Mouse (Mus musculus) midbrain, embryonic 15.5 days (tissue): ENCODE measurements around the gene Plxnb1. TPM values are rescaled to one million over a fixed set of nuclear protein-coding genes. Genes with fewer than 3 reads are reported as not detected.

Experiments
- ATAC-seq: fragments of 200-750 bp; cut with Nextera tagmentation; replicated peaks from 2 replicates; pipeline ENCODE4 v1.8.0; 2017; ENCODE audit warnings: moderate TSS enrichment
- H3K27ac ChIP-seq: fragments of 300-500 bp; sonication (generic); 2 replicates; pipeline ENCODE4 v1.5.1; 2015; ENCODE audit warnings: mild to moderate bottlenecking, inconsistent platforms
- H3K27me3 ChIP-seq: fragments of 300-500 bp; sonication (generic); replicated peaks from 2 replicates; pipeline ENCODE4 v1.6.1; 2015; ENCODE audit warnings: inconsistent platforms
- H3K36me3 ChIP-seq: fragments of 300-500 bp; sonication (generic); replicated peaks from 2 replicates; pipeline ENCODE4 v1.6.1; 2015; ENCODE audit warnings: inconsistent platforms
- H3K4me1 ChIP-seq: fragments of 300-500 bp; sonication (generic); 2 replicates; pipeline ENCODE4 v1.6.1; 2015; ENCODE audit warnings: inconsistent platforms
- H3K4me2 ChIP-seq: fragments of 300-500 bp; sonication (generic); 2 replicates; pipeline ENCODE4 v1.6.1; 2015; ENCODE audit warnings: inconsistent platforms, mild to moderate bottlenecking, moderate library complexity
- H3K4me3 ChIP-seq: fragments of 300-500 bp; sonication (generic); 2 replicates; pipeline ENCODE4 v1.5.1; 2015; ENCODE audit warnings: mild to moderate bottlenecking, inconsistent platforms
- H3K9ac ChIP-seq: fragments of 300-500 bp; sonication (generic); 2 replicates; pipeline ENCODE4 v1.6.1; 2015; ENCODE audit warnings: mild to moderate bottlenecking, inconsistent platforms
- H3K9me3 ChIP-seq: fragments of 300-500 bp; sonication (generic); 2 replicates; pipeline ENCODE4 v1.6.1; 2016; ENCODE audit warnings: inconsistent platforms
- WGBS: fragments of 180-500 bp; shearing (Covaris S2); methylation state at CpG from one replicate; pipeline ENCODE4 v1.1.7; 2015; ENCODE audit warnings: mixed read lengths; 5-methylcytosine and 5-hydroxymethylcytosine counted together
- polyA plus RNA-seq: library from polyadenylated mRNA; unstranded; fragments of >200 nt; fragmentation: Nextera tagmentation; extraction: Ambion mirVana; gene quantifications from 2 replicates; pipeline ENCODE4 v1.2.1, GENCODE M21; 2015

Plxnb1 gene
- polyA plus RNA-seq, 1 experiment from 2014 or later = 27.3 TPM

DNA sequence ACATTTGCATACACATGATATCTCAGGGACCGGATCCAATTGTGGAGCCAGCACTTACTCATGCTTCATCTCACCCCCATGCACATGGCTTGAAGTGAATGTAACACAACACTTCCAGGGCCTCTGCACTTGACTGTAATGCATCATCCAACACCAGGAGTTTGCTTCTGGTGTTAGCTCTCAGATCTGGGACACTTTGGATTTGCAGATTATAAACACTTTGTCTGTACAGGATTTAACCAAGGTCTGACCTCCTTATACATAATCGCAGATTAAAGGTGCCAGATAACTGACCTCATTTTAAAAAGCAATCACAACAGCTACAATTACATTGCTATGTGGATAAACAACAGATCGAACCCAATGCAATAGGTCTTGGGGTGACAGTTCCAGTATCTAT lies 14.7 kb upstream of the Plxnb1 start:
- 97% methylated on average over 3 of the region's 3 CpGs for WGBS
- H3K4me2 ChIP-seq = no peak overlapping the region
- no peak overlapping the region for H3K9ac ChIP-seq
- H3K27ac ChIP-seq = no peak overlapping the region
- no peak for ATAC-seq
- peaks cover 14% of the 10 kb centered on the region for H3K36me3 ChIP-seq
- no peaks in the 10 kb centered on the region for H3K27me3 ChIP-seq
- H3K9me3 ChIP-seq = no peaks in the 10 kb centered on the region
- H3K4me1 ChIP-seq = peaks cover 26% of the 10 kb centered on the region
- no peak overlapping the region for H3K4me3 ChIP-seq

DNA sequence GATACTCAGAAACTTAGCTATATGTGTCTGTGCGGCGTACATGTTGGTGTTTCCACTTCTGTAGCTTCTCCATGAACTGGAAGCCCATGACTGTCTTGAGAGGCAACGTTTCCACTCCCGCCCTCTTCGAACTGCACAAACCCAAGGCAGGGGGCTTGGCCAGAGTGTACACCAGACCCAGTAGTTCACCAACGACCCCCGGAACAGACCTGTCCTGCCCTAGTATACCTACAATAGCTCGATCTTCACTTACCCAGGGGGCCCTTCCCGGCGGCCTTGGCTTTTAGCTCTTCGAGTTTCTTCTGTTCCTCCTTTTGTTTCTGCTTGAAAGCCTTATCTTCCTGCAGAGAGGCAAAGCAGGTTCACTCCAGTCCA lies 13.5 kb upstream of the Plxnb1 start:
- peak overlapping the region; percentile 81 for H3K4me3 ChIP-seq
- H3K4me1 ChIP-seq = peaks cover 26% of the 10 kb centered on the region
- peak overlapping the region; percentile 79 for H3K4me2 ChIP-seq
- 6% methylated on average over 11 of the region's 11 CpGs for WGBS
- H3K9me3 ChIP-seq = no peaks in the 10 kb centered on the region
- peak overlapping the region; percentile 74 for H3K27ac ChIP-seq
- H3K9ac ChIP-seq = peak overlapping the region; percentile 91
- H3K27me3 ChIP-seq = no peaks in the 10 kb centered on the region
- peak; percentile 44 for ATAC-seq
- H3K36me3 ChIP-seq = peaks cover 14% of the 10 kb centered on the region

DNA sequence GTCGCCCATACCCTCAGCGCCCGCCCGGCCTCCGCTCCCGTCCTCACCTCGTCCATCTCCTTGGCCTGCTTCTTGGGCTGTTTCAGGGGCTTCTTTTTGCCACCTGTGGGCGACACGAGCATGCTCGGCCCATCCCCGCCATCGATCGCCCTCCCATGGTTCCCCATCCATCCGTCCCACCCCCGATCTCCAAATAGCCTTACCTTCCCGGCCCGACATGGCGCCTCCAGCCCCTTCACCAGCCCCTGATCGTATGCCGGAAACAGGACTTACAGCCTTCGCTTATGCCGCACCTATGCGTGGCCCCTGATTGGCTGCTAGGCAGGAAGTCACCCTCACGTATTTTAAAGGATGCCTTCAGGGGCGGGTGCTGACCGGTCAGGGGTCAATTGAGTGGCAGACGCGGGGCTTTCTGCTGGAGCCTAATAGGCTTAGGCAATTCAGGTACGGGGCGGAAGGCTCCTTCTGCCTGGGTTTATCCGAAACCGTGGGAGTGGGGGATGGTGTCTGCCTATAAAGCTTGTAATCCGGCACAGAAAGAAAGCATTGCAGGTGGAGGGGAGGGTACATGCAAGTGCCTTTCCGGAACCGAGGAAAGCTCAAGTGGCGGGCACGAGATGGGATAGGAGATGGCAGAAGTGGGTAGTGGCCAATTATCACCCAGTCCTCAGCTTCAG lies 12.9 kb upstream of the Plxnb1 start, which contains the start of the genes Ccdc51 and Tma7:
TSS of gene Ccdc51 (plus strand) at position 370 of the 677 bp plus-strand sequence.
TSS of gene Tma7 (minus strand) at position 464 of the 677 bp plus-strand sequence.
- peak within 1 kb of the TSS; percentile 74 for H3K27ac ChIP-seq
- peak within 1 kb of the TSS; percentile 91 for H3K9ac ChIP-seq
- peak; percentile 98 for ATAC-seq
- peak within 1 kb of the TSS; percentile 81 for H3K4me3 ChIP-seq
- H3K4me2 ChIP-seq = peak within 1 kb of the TSS; percentile 79
- peaks cover 14% of the 10 kb centered on the region for H3K36me3 ChIP-seq
- no peaks in the 10 kb centered on the region for H3K9me3 ChIP-seq
- H3K27me3 ChIP-seq = no peaks in the 10 kb centered on the region
- H3K4me1 ChIP-seq = peaks cover 26% of the 10 kb centered on the region
- under 1% methylated on average over 37 of the region's 37 CpGs for WGBS

DNA sequence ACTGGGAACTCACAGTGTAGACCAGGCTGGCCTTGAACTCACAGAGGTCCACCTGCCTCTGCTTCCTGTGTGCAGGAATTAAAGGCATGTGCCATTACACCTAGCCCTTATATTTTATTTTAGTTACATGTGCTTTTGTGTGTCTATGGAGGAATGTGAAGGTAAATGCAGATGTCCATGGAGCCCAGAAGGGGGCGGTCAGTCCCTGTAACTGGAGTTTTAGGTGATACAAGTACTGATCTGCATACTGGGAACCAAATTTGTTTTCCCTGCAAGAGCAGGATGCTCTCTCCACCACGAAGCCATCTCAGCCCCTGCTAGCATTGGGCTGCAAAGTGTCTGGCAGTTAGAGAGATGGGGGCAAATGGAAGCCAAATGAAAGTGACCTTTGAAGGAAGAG lies 10.3 kb upstream of the Plxnb1 start:
- ATAC-seq = no peak
- Histone ChIP-seq H3K4me1 (peaks cover 26% of the 10 kb centered on the region), H3K9ac (no peak overlapping the region), H3K36me3 (peaks cover 5% of the 10 kb centered on the region), H3K27ac (no peak overlapping the region), H3K4me2 (no peak overlapping the region), H3K9me3 (no peaks in the 10 kb centered on the region), H3K4me3 (no peak overlapping the region), H3K27me3 (no peaks in the 10 kb centered on the region)
- WGBS = 15% methylated on average over 2 of the region's 2 CpGs

DNA sequence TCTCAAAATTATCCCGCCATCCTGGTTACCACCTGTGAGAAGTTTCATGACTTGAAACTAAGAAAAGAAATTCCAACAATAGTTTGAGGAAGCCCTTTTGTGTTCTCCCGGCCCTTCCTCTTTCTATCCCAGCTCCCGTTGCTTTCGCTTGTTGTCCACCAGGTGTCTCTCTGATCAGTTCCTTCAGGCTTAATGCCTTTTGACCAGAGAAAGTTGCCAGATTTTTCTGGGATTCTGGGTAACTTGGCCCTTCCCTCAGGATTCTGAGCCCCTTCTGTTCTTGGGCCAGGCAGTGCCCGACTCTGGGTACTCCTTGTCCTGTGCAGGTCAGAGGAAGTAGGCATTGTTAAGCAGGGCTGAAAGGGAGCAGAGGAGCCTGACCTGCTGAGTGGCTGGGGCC lies 7.2 kb upstream of the Plxnb1 start:
- WGBS = 7% methylated on average over 5 of the region's 5 CpGs
- no peak for ATAC-seq

DNA sequence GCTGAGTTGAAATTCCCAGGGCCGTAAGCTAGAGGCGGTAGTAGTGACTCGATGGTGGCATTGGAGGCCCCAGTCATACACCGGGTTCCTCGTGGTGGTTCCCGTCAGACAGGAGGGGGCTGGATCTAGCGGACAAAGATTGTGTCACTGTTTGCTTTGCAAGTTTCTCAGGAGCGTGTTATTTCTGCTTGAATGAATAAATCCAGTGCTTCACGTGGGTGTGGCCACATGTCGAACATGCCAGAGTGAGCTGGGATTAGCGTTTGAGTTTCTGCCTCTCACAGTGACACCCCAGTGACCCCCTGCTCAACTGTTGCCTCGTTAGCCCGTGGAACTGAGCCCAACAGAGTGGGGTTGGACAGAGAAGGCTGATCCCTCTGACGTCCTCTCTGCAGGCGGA lies 4.7 kb upstream of the Plxnb1 start:
- 48% methylated on average over 15 of the region's 15 CpGs for WGBS
- no peak for ATAC-seq

More for the DNA sequence above, 7.2 kb upstream of the Plxnb1 start:
- Histone ChIP-seq H3K27me3 (no peaks in the 10 kb centered on the region), H3K4me1 (peaks cover 8% of the 10 kb centered on the region), H3K36me3 (no peaks in the 10 kb centered on the region; the same call in 1 of the 2 replicates), H3K9me3 (no peaks in the 10 kb centered on the region), H3K4me3 (no peak overlapping the region), H3K27ac (no peak overlapping the region), H3K4me2 (no peak overlapping the region), H3K9ac (no peak overlapping the region)

DNA sequence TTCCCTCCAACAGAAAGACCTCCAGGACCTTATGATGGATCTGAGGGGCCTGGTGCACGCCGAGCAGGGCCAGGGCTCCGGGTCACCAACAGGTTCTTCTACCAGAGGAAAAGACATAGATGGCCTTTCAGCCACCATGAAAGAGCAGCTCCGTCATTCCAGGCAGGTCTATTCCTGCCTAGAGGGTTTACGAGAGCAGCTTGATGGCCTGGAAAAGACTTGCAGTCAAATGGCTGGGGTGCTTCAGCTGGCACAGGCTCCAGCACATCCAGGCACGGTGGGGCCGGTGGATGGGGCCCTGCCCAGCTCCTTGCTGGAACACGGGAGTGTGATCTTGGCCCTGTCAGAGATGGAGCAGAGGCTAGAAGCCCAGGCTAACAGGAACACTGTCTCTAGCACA lies 3.4 kb upstream of the Plxnb1 start:
- no peak for ATAC-seq

More for the DNA sequence above, 4.7 kb upstream of the Plxnb1 start:
- H3K27ac ChIP-seq = no peak overlapping the region
- H3K4me3 ChIP-seq = no peak overlapping the region
- peaks cover 12% of the 10 kb centered on the region for H3K4me1 ChIP-seq
- H3K9ac ChIP-seq = no peak overlapping the region
- H3K36me3 ChIP-seq = no peaks in the 10 kb centered on the region; the same call in 1 of the 2 replicates
- no peaks in the 10 kb centered on the region for H3K9me3 ChIP-seq
- no peak overlapping the region for H3K4me2 ChIP-seq
- no peaks in the 10 kb centered on the region for H3K27me3 ChIP-seq

DNA sequence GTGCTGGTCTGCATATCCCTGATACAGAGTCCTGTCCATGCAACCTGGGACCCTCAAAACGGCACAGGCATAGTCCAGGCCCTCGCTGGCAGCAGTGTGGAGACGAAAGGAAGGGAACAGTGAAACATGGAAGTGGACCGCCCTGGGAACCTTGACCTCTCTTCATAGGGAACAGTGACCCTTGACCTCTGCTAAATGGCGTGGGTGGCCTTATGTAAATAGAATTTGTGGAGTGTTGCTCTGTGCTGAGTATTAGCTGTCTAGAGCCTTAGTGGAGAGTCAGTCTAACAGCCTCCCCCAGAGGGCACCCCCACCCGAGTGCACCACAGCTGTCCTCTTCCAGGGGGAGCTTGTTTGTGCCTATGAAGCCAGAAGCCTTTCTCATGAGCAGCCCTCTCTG lies 2.4 kb upstream of the Plxnb1 start:
- Histone ChIP-seq H3K9ac (no peak overlapping the region), H3K4me1 (peaks cover 30% of the 10 kb centered on the region), H3K4me3 (no peak overlapping the region), H3K36me3 (no peaks in the 10 kb centered on the region; the same call in 1 of the 2 replicates), H3K9me3 (no peaks in the 10 kb centered on the region), H3K27ac (no peak overlapping the region), H3K27me3 (no peaks in the 10 kb centered on the region), H3K4me2 (no peak overlapping the region)
- WGBS = 38% methylated on average over 6 of the region's 6 CpGs
- no peak for ATAC-seq

More for the DNA sequence above, 3.4 kb upstream of the Plxnb1 start:
- no peak overlapping the region for H3K4me2 ChIP-seq
- no peak overlapping the region for H3K9ac ChIP-seq
- no peak overlapping the region for H3K27ac ChIP-seq
- no peaks in the 10 kb centered on the region; the same call in 1 of the 2 replicates for H3K36me3 ChIP-seq
- WGBS = 90% methylated on average over 8 of the region's 8 CpGs
- H3K4me1 ChIP-seq = peaks cover 20% of the 10 kb centered on the region
- H3K4me3 ChIP-seq = no peak overlapping the region
- H3K9me3 ChIP-seq = no peaks in the 10 kb centered on the region
- H3K27me3 ChIP-seq = no peaks in the 10 kb centered on the region

DNA sequence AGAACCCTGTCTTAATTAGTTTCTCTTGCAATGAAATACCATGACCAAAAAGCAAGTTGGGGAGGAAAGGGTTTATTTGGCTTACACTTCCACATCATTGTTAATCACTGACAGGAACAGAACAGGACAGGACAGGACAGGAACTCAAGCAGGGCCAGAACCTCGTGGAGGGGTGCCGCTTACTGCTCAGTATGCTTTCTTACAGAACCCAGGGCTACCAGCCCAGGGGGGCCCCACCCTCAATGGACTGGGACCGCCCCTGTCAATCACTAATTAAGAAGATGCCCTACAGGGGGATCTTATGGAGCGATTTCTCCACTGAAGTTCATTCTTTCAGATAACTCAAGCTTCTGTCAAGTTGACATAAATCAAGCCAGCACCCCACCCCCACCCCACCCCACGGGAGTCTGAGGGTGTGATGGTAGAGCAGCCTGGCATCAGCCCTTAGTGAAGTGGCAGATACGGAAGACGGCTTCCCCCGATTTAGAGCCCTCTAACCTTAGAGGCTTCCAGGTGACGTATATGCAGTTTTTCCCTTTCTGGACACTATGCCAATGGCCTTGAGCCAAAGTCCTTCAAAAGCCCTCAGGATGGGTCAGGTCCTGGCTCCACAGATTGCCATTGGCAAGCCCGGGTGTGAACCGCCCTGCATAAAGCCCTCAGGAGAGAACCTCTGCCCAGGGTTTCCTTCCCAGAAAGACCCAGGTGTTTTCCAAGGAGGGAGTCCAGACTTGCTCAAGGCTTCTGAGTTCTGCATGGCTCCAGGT lies 1.2 kb upstream of the Plxnb1 start:
- no peak for ATAC-seq
- H3K9ac ChIP-seq = peak overlapping the region; percentile 87
- 20% methylated on average over 11 of the region's 11 CpGs for WGBS
- H3K27me3 ChIP-seq = no peaks in the 10 kb centered on the region
- H3K36me3 ChIP-seq = no peaks in the 10 kb centered on the region; the same call in 1 of the 2 replicates
- H3K4me1 ChIP-seq = peaks cover 42% of the 10 kb centered on the region
- H3K27ac ChIP-seq = peak overlapping the region; percentile 99
- no peaks in the 10 kb centered on the region for H3K9me3 ChIP-seq
- H3K4me3 ChIP-seq = peak overlapping the region; percentile 83
- H3K4me2 ChIP-seq = peak overlapping the region; percentile 85

DNA sequence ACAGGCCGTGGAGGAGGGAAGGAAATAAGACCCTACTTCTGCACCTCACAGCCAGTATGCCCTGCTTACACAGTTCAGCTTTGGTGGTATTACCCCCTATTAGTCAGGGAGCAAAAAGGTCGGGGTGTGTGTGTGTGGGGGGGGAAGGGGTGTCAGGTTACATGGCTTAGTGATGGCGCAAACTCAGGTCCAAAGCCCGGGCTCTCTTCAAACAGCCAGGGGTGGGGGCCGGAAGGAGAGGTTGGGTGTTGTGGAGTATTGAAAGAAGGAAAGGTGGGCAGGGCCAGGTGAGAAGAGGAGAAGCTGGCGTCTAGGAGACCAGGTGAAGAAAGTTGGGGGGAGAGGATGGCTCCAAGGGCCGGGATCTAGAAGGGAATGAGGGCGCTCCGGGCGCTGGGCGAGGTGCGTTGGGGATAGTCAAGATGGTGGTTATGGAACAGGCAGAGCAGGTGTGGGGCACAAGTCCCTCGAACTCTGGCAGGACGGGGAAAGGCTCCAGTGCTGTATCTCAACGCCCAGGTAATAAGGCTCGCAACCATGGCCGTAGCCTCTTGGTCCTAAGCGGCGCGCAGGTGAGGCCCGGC lies 544 bp upstream of the Plxnb1 start:
- under 1% methylated on average over 21 of the region's 21 CpGs for WGBS
- ATAC-seq = peak; percentile 2
- peaks cover 48% of the 10 kb centered on the region for H3K4me1 ChIP-seq

DNA sequence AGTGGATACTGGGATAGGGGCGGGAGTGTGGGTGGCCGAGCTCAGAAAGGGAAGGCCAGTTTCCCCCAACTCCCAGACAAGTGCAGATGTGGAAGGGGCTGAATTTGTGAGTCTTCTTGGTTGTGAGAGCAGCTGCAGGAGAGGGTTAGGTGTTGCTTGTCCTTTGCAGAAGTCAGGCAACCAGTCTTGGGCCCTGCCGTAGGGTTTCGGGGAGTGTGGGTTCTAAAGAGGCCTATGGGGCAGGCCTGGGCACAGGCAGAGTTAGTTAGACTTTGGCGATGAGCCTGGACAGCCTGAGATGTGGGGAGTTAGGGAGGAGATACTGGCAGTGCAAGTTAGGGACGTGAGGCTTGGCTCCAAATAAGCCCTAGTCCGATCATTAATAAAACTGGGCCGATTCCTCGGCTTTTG lies 1.1 kb downstream of the Plxnb1 start:
- Histone ChIP-seq H3K4me3 (peak overlapping the region; percentile 83), H3K9me3 (no peaks in the 10 kb centered on the region), H3K4me1 (peaks cover 49% of the 10 kb centered on the region), H3K36me3 (peaks cover 2% of the 10 kb centered on the region; the same call in 1 of the 2 replicates), H3K27ac (peak overlapping the region; percentile 99), H3K9ac (peak overlapping the region; percentile 87), H3K27me3 (no peaks in the 10 kb centered on the region), H3K4me2 (peak overlapping the region; percentile 85)
- WGBS = 5% methylated on average over 9 of the region's 9 CpGs
- no peak; the same call in 1 of the 2 replicates for ATAC-seq

More for the DNA sequence above, 544 bp upstream of the Plxnb1 start:
- Histone ChIP-seq H3K27ac (peak overlapping the region; percentile 99), H3K9me3 (no peaks in the 10 kb centered on the region), H3K9ac (peak overlapping the region; percentile 87), H3K36me3 (peaks cover 2% of the 10 kb centered on the region; the same call in 1 of the 2 replicates), H3K27me3 (no peaks in the 10 kb centered on the region), H3K4me3 (peak overlapping the region; percentile 83), H3K4me2 (peak overlapping the region; percentile 85)

DNA sequence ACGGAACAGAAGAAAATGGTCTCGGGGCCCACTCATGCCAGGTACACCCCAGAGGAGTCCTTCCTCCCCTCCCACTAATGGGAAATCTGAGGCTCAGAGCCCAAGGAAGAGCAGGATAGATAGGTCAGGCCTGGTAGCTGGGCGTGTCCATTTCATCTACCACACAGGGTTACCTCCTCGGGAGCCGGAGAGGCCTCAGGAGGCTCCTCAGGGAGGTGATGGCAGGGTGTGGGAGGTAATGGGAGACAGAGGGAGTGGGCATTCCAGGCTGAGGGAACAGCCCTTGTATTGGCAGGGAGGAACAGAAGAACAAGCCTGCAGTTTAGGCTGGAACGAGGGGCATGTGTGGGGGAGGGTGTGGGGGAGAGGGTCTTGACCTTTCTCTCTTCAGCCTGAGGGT lies 1.7 kb downstream of the Plxnb1 start:
- Histone ChIP-seq H3K4me1 (peaks cover 49% of the 10 kb centered on the region), H3K4me2 (peak overlapping the region; percentile 85), H3K36me3 (0 out of 2 replicates have a peak, but pooled peaks cover 2% of the 10 kb centered on the region), H3K9ac (peak overlapping the region; percentile 87), H3K27ac (peak overlapping the region; percentile 99), H3K27me3 (no peaks in the 10 kb centered on the region), H3K4me3 (peak overlapping the region; percentile 83), H3K9me3 (no peaks in the 10 kb centered on the region)
- 6% methylated on average over 6 of the region's 6 CpGs for WGBS
- ATAC-seq = no peak
